12 mouse cellular contexts compared by ENCODE assay signal in genomic region chr3:121464733-121465305, GRCm38 (mm10). TPM values are rescaled to one million over a fixed set of nuclear protein-coding genes. Genes with fewer than 3 reads are reported as not detected.
DNase-seq lines count a peak whose midpoint lies in the region; ATAC-seq lines count a peak whose summit lies in the region.
"Had no signal": no experiment of that assay in that cellular context is flagged by ENCODE, and none has a peak within 500 bp of the region (broad histone marks: within the 10 kb centered on the region; RNA-seq: fewer than 3 reads in every experiment).

No protein-coding gene starts in this region.

- peak; percentile 30 for DNase-seq in embryo, embryonic 11 days
- no peak for DNase-seq in embryo, embryonic 10.5 days (ENCODE audit: low spot score)
- DNase-seq in hindbrain, embryonic 11.5 days (ENCODE audit: low spot score) = no peak
- no peak for DNase-seq in thymus, postnatal 14 days
- DNase-seq in adrenal gland, adult 2 months = no peak
- DNase-seq in right cerebral cortex, postnatal 10 days (ENCODE audit: low spot score in 2 of 2) = no peak
- DNase-seq: kidney, adult 11 months; right cerebral cortex, adult 18-20 months had no signal

- no peaks in the 10 kb centered on the region for H3K9me3 ChIP-seq in embryonic facial prominence, embryonic 12.5 days
- H3K9me3 ChIP-seq in hindbrain, embryonic 11.5 days (ENCODE audit: control insufficient read depth, low read length) = no peaks in the 10 kb centered on the region
- no peaks in the 10 kb centered on the region for H3K9me3 ChIP-seq in midbrain, embryonic 15.5 days
- H3K9me3 ChIP-seq: liver, embryonic 15.5 days; megakaryocyte, embryonic 14.5 days had no signal

- WGBS in embryonic facial prominence, embryonic 12.5 days = 36% methylated on average over 7 of the region's 7 CpGs
- WGBS in hindbrain, embryonic 11.5 days = 49% methylated on average over 7 of the region's 7 CpGs
- 26% methylated on average over 7 of the region's 7 CpGs for WGBS in midbrain, embryonic 15.5 days

- H3K4me1 ChIP-seq in embryonic facial prominence, embryonic 12.5 days = peaks cover 45% of the 10 kb centered on the region
- peaks cover 2% of the 10 kb centered on the region; the same call in 1 of the 2 replicates for H3K4me1 ChIP-seq in hindbrain, embryonic 11.5 days (replicated peaks; ENCODE audit: control insufficient read depth, insufficient read depth, low read length)
- H3K4me1 ChIP-seq in midbrain, embryonic 15.5 days = peaks cover 6% of the 10 kb centered on the region

- peaks cover 11% of the 10 kb centered on the region for H3K36me3 ChIP-seq in embryonic facial prominence, embryonic 12.5 days
- H3K36me3 ChIP-seq in hindbrain, embryonic 11.5 days (ENCODE audit: control insufficient read depth, insufficient read depth, low read length) = no peaks in the 10 kb centered on the region
- H3K36me3 ChIP-seq in midbrain, embryonic 15.5 days (replicated peaks) = no peaks in the 10 kb centered on the region
- H3K36me3 ChIP-seq: liver, embryonic 15.5 days had no signal

- H3K9ac ChIP-seq in embryonic facial prominence, embryonic 12.5 days = no peak overlapping the region
- no peak overlapping the region for H3K9ac ChIP-seq in hindbrain, embryonic 11.5 days (ENCODE audit: low read depth, low read length)
- H3K9ac ChIP-seq in midbrain, embryonic 15.5 days = no peak overlapping the region
- H3K9ac ChIP-seq: liver, embryonic 15.5 days had no signal

- no peak for ATAC-seq in embryonic facial prominence, embryonic 12.5 days (ENCODE audit: insufficient number of reproducible peaks, insufficient read depth, low FRiP score, low TSS enrichment)
- no peak for ATAC-seq in hindbrain, embryonic 11.5 days (ENCODE audit: low FRiP score)
- no peak for ATAC-seq in midbrain, embryonic 15.5 days (replicated peaks)

- no peak overlapping the region for H3K4me2 ChIP-seq in embryonic facial prominence, embryonic 12.5 days (replicated peaks)
- H3K4me2 ChIP-seq in hindbrain, embryonic 11.5 days (replicated peaks; ENCODE audit: low read depth, low read length) = no peak overlapping the region
- H3K4me2 ChIP-seq in midbrain, embryonic 15.5 days = no peak overlapping the region
- H3K4me2 ChIP-seq: liver, embryonic 15.5 days had no signal

- no peaks in the 10 kb centered on the region for H3K27me3 ChIP-seq in embryonic facial prominence, embryonic 12.5 days
- H3K27me3 ChIP-seq in hindbrain, embryonic 11.5 days (ENCODE audit: control insufficient read depth, insufficient read depth, low read length) = no peaks in the 10 kb centered on the region
- H3K27me3 ChIP-seq in midbrain, embryonic 15.5 days (replicated peaks) = no peaks in the 10 kb centered on the region
- H3K27me3 ChIP-seq: liver, embryonic 15.5 days had no signal

- H3K27ac ChIP-seq in embryonic facial prominence, embryonic 12.5 days = peak overlapping the region; percentile 46; the same call in 1 of the 2 replicates
- peak overlapping the region; percentile 24; the same call in 1 of the 2 replicates for H3K27ac ChIP-seq in hindbrain, embryonic 11.5 days (ENCODE audit: low read depth, low read length)
- H3K27ac ChIP-seq in midbrain, embryonic 15.5 days = 0 out of 2 replicates have a peak overlapping the region, but pooled peaks have one; percentile 38
- H3K27ac ChIP-seq: liver, embryonic 15.5 days had no signal

- H3K4me3 ChIP-seq in embryonic facial prominence, embryonic 12.5 days = no peak overlapping the region
- no peak overlapping the region for H3K4me3 ChIP-seq in hindbrain, embryonic 11.5 days (ENCODE audit: low read depth, low read length)
- H3K4me3 ChIP-seq in midbrain, embryonic 15.5 days = no peak overlapping the region
- H3K4me3 ChIP-seq: liver, embryonic 15.5 days; megakaryocyte, embryonic 14.5 days had no signal

RNA-seq across cellular contexts. Expression of gene Cnn3, which starts 38.5 kb away (rescaled TPM):
- 896 and 941 TPM in 2 replicates for polyA plus RNA-seq in embryonic facial prominence, embryonic 12.5 days (2016; fragmentation: Nextera tagmentation; extraction: Ambion mirVana)
- polyA plus RNA-seq in hindbrain, embryonic 11.5 days (2014; fragmentation: Nextera tagmentation; extraction: Ambion mirVana) = 1,127 and 1,205 TPM in 2 replicates
- polyA plus RNA-seq in midbrain, embryonic 15.5 days (2015; fragmentation: Nextera tagmentation; extraction: Ambion mirVana) = 369 and 402 TPM in 2 replicates
- 100 to 1,000 TPM; 282 to 367 TPM for total RNA-seq in adrenal gland, adult 2 months (2021)
- polyA plus RNA-seq in adrenal gland, adult 2 months (2012; rRNA removed) = 182 and 197 TPM in 2 replicates
